Mouse (Mus musculus) embryonic fibroblast, embryonic 13.5 days (primary cell): ENCODE measurements at regions not wholly inside any gene's neighbourhood (a gene's known extent, or its start where the extent isn't known, plus 50 kb on each side); places are given as distances from the start of the nearest gene placed in this dataset.

ENCODE experiments used
- CTCF ChIP-seq: IDR thresholded peaks from 2 replicates; pipeline ENCODE4 v1.5.1; 2011; ENCODE audit warnings: mild to moderate bottlenecking, control low read depth, low read length, moderate library complexity, borderline replicate concordance; ENCODE audit not compliant: insufficient read depth
- POLR2A ChIP-seq: IDR thresholded peaks from 2 replicates; pipeline ENCODE4 v1.6.1; 2011; ENCODE audit warnings: low read depth, mild to moderate bottlenecking, control low read depth, low read length, moderate library complexity

DNA sequence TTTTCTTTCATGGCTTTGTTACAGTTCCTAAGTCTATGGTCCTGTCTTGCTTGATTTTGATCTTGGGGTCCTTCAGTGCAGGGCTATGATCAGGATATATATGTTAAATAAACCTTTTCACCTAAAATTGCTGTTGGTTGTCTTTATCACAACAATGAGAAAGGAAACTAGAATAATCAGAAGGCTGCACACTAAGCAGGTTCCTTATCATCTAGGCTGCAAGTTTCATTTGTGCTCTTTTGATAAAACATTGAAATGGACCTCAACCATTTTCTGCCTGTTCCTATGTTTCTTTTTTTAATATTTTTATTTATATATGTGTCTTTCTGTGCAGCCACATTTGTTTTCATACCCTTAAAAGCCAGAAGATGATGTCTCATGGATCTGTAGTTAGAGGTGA is 137.3 kb upstream of the 1700008P02Rik start:
- TF ChIP-seq CTCF: no peak
- TF ChIP-seq POLR2A: no peak
